Mouse (Mus musculus): ENCODE data around the gene Cstf3. TPM values are rescaled to one million over a fixed set of nuclear protein-coding genes. Genes with fewer than 3 reads are reported as not detected.

Gene Cstf3
- total and polyA plus RNA-seq, 3 experiments: 17.3 to 50.6 (median 50.3) TPM

- dilution Hi-C loops (cut with MboI; ENCODE audit: extremely low pct_ligation_motif_present, extremely low pct_unique_long_range_greater_than_20kb, low sequenced_read_pairs) (no loop called here), in situ Hi-C loops (cut with MboI; ENCODE audit: low pct_ligation_motif_present, low pct_unique_long_range_greater_than_20kb, low sequenced_read_pairs) (no loop called here)
- no peak for TF ChIP-seq MEF2A (IDR thresholded peaks at IDR 0.05; ENCODE audit: borderline replicate concordance, low read depth, low read length)
- 0 out of 2 replicates have a peak, but pooled peaks have one; percentile 55 for TF ChIP-seq SIN3A (IDR thresholded peaks at IDR 0.05; ENCODE audit: low read length)
- H3K36me3 ChIP-seq (replicated peaks in 1 of 2; ENCODE audit: control insufficient read depth in 1 of 2, insufficient read depth in 1 of 2, low read length in 1 of 2): no peaks in the 10 kb centered on the region
- peak overlapping the region; percentile 59 for H3K4me2 ChIP-seq (ENCODE audit: insufficient read depth, low read depth, poor library complexity, severe bottlenecking)
- no peak for DNase-seq (ENCODE audit: extremely low read depth)
- H3K9ac ChIP-seq (ENCODE audit: insufficient read depth, low read depth): peak overlapping the region; percentile 68; the same call in 1 of the 2 replicates
- no peaks in the 10 kb centered on the region for H3K79me2 ChIP-seq (replicated peaks; ENCODE audit: control insufficient read depth, extremely low read depth, insufficient read depth, poor library complexity, severe bottlenecking)
- H3K4me1 ChIP-seq (ENCODE audit: control insufficient read depth in 1 of 2, insufficient read depth in 2 of 2): peaks cover 0 to 12% of the 10 kb centered on the region in 2 experiments; a peak in 3 of 4 replicates
- H3K27me3 ChIP-seq (replicated peaks): no peaks in the 10 kb centered on the region
- peak overlapping the region; percentile 44 to 72 (median 48) for H3K4me3 ChIP-seq (replicated peaks in 1 of 3; ENCODE audit: low read depth in 2 of 3, low read length in 2 of 3, poor library complexity in 1 of 3)
- no peaks in the 10 kb centered on the region for H3K9me3 ChIP-seq (replicated peaks; ENCODE audit: low read length)
- H3K27ac ChIP-seq (ENCODE audit: insufficient read depth, low read depth): no peak overlapping the region
These were observed 120.5 kb downstream of the Cstf3 start for GRCm38 (mm10) chr2:104710670-104711370.

- dilution Hi-C loops (cut with MboI; ENCODE audit: extremely low pct_ligation_motif_present, extremely low pct_unique_long_range_greater_than_20kb, low sequenced_read_pairs): no loop called here
- Histone ChIP-seq H3K9me3 (replicated peaks; ENCODE audit: low read length) (no peaks in the 10 kb centered on the region), H3K9ac (ENCODE audit: insufficient read depth, low read depth) (peak within 1 kb of the TSS; percentile 68), H3K27me3 (replicated peaks) (no peaks in the 10 kb centered on the region), H3K4me1 (ENCODE audit: control insufficient read depth in 1 of 2, insufficient read depth in 2 of 2) (peaks cover 0 to 14% of the 10 kb centered on the region in 2 experiments; a peak in 3 of 4 replicates), H3K36me3 (replicated peaks in 1 of 2; ENCODE audit: control insufficient read depth in 1 of 2, insufficient read depth in 1 of 2, low read length in 1 of 2) (no peaks in the 10 kb centered on the region), H3K79me2 (replicated peaks; ENCODE audit: control insufficient read depth, extremely low read depth, insufficient read depth, poor library complexity, severe bottlenecking) (no peaks in the 10 kb centered on the region), H3K4me3 (replicated peaks in 1 of 3; ENCODE audit: low read depth in 2 of 3, low read length in 2 of 3, poor library complexity in 1 of 3) (peak within 1 kb of the TSS; percentile 44 to 72 (median 48)), H3K4me2 (ENCODE audit: insufficient read depth, low read depth, poor library complexity, severe bottlenecking) (peak within 1 kb of the TSS; percentile 59), H3K27ac (ENCODE audit: insufficient read depth, low read depth) (no peak within 1 kb of the TSS; the same call in 1 of the 2 replicates)
- TF ChIP-seq CHD2 (IDR thresholded peaks at IDR 0.05; ENCODE audit: low read length) (no peak), POLR2A (IDR thresholded peaks at IDR 0.05; ENCODE audit: low read depth, low read length) (0 out of 2 replicates have a peak, but pooled peaks have one; percentile 37), CHD1 (IDR thresholded peaks at IDR 0.05; ENCODE audit: low read depth, low read length) (no peak), ZNF384 (IDR thresholded peaks at IDR 0.05; ENCODE audit: low read depth, low read length) (no peak), ELF1 (IDR thresholded peaks at IDR 0.05; ENCODE audit: low read depth, low read length) (no peak), NRF1 (IDR thresholded peaks at IDR 0.05; ENCODE audit: low read depth, low read length) (peak; percentile 64), MAX (IDR thresholded peaks at IDR 0.05; ENCODE audit: low read length) (no peak), HCFC1 (IDR thresholded peaks at IDR 0.05; ENCODE audit: low read depth, low read length) (peak; percentile 36; the same call in 1 of the 2 replicates), TCF12 (IDR thresholded peaks at IDR 0.05; ENCODE audit: low read depth, low read length) (peak; percentile 19; the same call in 1 of the 2 replicates)
- no peak for DNase-seq (ENCODE audit: extremely low read depth)
- in situ Hi-C loops (cut with MboI; ENCODE audit: low pct_ligation_motif_present, low pct_unique_long_range_greater_than_20kb, low sequenced_read_pairs): no loop called here
These were observed 121.5 kb downstream of the Cstf3 start, which contains the start of gene Tcp11l1 for GRCm38 (mm10) chr2:104711585-104712485. Gene Tcp11l1, minus strand, starts transcription at chr2:104712169.
